Mouse (Mus musculus) cerebellum, adult 2 months (tissue): ENCODE data around the gene C2cd4d. TPM values are rescaled to one million over a fixed set of nuclear protein-coding genes. Genes with fewer than 3 reads are reported as not detected.

ENCODE experiments used
- DNase-seq, 2 experiments: peaks; one replicate each; pipeline ENCODE4 v3.0.0; 2021
- H3K27ac ChIP-seq: fragments of 200-500 bp; 2 replicates; pipeline ENCODE4 v1.5.1; 2012; ENCODE audit warnings: low read length, control low read depth, inconsistent platforms; ENCODE audit not compliant: insufficient read depth
- H3K27me3 ChIP-seq: fragments of 200-500 bp; 2 replicates; pipeline ENCODE4 v1.6.1; 2012; ENCODE audit warnings: inconsistent platforms, mild to moderate bottlenecking, low read length, moderate library complexity; ENCODE audit not compliant: control insufficient read depth, insufficient read depth
- H3K4me1 ChIP-seq: fragments of 200-500 bp; 2 replicates; pipeline ENCODE4 v1.6.1; 2011; ENCODE audit warnings: low read length; ENCODE audit not compliant: control insufficient read depth, insufficient read depth
- H3K4me3 ChIP-seq: fragments of 200-500 bp; replicated peaks from 2 replicates; pipeline ENCODE3; 2011; ENCODE audit warnings: mild to moderate bottlenecking, low read depth, low read length, control low read depth; ENCODE audit not compliant: insufficient read depth
- CTCF ChIP-seq: fragments of 200-500 bp; IDR thresholded peaks from 2 replicates; pipeline ENCODE4 v1.5.1; 2011; ENCODE audit warnings: low read depth, mild to moderate bottlenecking, control low read depth, low read length, moderate library complexity, borderline replicate concordance; ENCODE audit not compliant: insufficient read depth
- POLR2A ChIP-seq: fragments of 200-500 bp; IDR thresholded peaks from 2 replicates; pipeline ENCODE4 v1.6.1; 2011; ENCODE audit warnings: low read length, control low read depth, borderline replicate concordance; ENCODE audit not compliant: insufficient read depth
- WGBS: fragments of 180-500 bp; shearing (Covaris S2); methylation state at CpG from one replicate; pipeline ENCODE4 v1.1.7; 2018; 5-methylcytosine and 5-hydroxymethylcytosine counted together
- polyA plus RNA-seq: library from polyadenylated mRNA; depleted of rRNA; stranded (reverse); fragments of >200 nt; gene quantifications from 2 replicates; pipeline ENCODE4 v1.2.3, GENCODE M21; 2012; rRNA removed

C2cd4d gene
- polyA plus RNA-seq, 1 experiment: 3.7 TPM

GRCm38 (mm10) chr3:94404366-94405054, 42.3 kb downstream of the C2cd4d start:
- Histone ChIP-seq H3K4me1 (peaks cover 4% of the 10 kb centered on the region; the same call in 1 of the 2 replicates), H3K27me3 (no peaks in the 10 kb centered on the region), H3K27ac (no peak overlapping the region), H3K4me3 (no peak overlapping the region)
- TF ChIP-seq CTCF (no peak), POLR2A (no peak)
- 23% methylated on average over 7 of the region's 7 CpGs for WGBS
- no peak for DNase-seq

DNA sequence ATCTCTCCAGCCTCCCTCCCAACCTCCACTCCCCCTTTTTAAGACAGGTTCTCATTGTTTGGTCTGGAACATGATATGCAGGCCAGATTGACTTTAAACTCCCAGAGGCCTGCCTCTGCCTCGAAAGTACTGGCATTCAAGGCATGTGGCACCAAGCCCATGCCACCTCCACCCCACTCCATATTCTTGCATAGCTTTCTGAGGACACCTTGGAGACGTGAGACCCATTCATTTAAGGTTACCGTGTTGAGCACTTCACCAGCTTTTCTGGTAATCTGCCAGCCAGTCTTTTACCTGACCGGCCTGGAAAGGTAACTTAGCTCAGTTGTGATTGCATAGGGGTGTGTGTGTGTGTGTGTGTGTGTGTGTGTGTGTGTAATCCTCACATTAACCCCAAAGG, 43.3 kb downstream of the C2cd4d start:
- no peak for TF ChIP-seq POLR2A
- no peak for TF ChIP-seq CTCF
- no peak overlapping the region for H3K4me3 ChIP-seq
- 69% methylated on average over 4 of the region's 4 CpGs for WGBS

DNA sequence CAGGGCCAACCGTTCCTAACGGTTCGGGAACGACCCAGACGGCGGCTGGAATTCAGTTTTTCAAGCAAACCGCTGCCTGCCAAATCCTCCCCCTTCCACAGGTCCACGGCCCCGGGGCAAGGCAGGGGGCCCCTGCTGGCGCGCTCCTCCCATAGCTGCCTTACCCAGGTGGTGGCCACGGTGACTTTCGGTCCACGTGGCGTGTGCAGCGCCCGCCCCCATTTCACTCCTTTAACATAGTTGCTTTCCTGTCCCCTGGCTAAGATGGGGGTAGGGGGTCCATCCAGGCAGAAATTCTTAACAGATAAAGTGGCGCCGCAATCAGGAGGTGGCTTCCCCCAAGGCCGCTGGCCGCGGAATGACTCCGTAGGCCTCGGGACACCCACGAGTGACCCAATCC, 50.3 kb downstream of the C2cd4d start:
- TF ChIP-seq CTCF (no peak), POLR2A (no peak)
- Histone ChIP-seq H3K27ac (peak overlapping the region; percentile 49), H3K27me3 (no peaks in the 10 kb centered on the region), H3K4me1 (no peaks in the 10 kb centered on the region; the same call in 1 of the 2 replicates), H3K4me3 (peak overlapping the region; percentile 76)
- no peak for DNase-seq
- under 1% methylated on average over 25 of the region's 25 CpGs for WGBS

More for the DNA sequence above, 43.3 kb downstream of the C2cd4d start:
- Histone ChIP-seq H3K27ac (no peak overlapping the region), H3K4me1 (no peaks in the 10 kb centered on the region; the same call in 1 of the 2 replicates), H3K27me3 (no peaks in the 10 kb centered on the region)
- DNase-seq: no peak

DNA sequence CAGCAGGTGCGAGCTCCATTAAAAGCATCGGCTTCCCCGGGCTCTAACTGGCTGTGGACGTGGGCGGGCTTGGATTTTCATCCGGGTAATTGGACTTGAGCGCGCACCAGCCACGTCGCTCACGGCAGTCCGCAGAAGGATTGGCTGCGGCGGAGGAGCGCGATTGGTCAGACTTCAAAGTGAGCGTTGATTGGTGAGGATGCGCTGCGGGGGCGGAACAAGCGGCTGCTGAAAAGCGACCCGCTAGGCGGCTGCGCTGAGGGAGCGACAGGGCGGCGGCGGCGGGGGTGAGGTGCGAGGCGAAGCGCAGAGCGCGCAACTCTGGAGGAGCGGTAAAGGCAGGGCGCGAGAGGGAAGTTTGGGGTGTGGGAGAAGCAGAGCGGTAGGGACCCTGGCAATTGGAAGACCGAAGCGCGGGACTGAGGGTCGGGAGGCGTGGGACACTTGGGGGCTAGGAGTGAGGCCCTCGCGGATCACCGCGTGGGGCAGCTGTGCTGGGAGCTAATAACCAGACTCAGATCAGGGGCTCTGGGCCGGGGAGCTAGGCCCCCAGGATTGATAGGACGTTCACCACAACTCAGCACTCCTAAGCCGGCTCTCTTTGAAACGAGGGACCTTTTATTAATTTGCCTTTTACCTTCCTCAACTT, 50.9 kb downstream of the C2cd4d start, which contains the start of gene Tdrkh:
Tdrkh (plus strand) TSS at position 243 of the 649 bp plus-strand sequence.
- TF ChIP-seq CTCF (no peak), POLR2A (peak; percentile 88)
- Histone ChIP-seq H3K27ac (peak within 1 kb of the TSS; percentile 63), H3K4me3 (peak within 1 kb of the TSS; percentile 88), H3K4me1 (no peaks in the 10 kb centered on the region; the same call in 1 of the 2 replicates), H3K27me3 (no peaks in the 10 kb centered on the region)
- 3% methylated on average over 52 of the region's 52 CpGs for WGBS
- DNase-seq: peak; percentile 97 to 99

Other genes starting within 250 kb of the C2cd4d start
- not detected in 2 replicates for gene Gm10696, start 184.2 kb upstream of the C2cd4d start, polyA plus RNA-seq
- gene Gm5286, start 165.7 kb upstream of the C2cd4d start, polyA plus RNA-seq: not detected in 2 replicates
- gene Gm4778, start 98.4 kb upstream of the C2cd4d start, polyA plus RNA-seq: not detected in 2 replicates
- 33.6 and 33.8 TPM in 2 replicates for gene Them4, start 52.3 kb upstream of the C2cd4d start, polyA plus RNA-seq
- gene Them5, start 20.3 kb upstream of the C2cd4d start, polyA plus RNA-seq: not detected in 2 replicates
- gene Rorc, start 10.4 kb downstream of the C2cd4d start, polyA plus RNA-seq: 20.4 and 20.9 TPM in 2 replicates
- 6.5 and 6.6 TPM in 2 replicates for gene Lingo4, start 36.1 kb downstream of the C2cd4d start, polyA plus RNA-seq
- 21.4 and 22.8 TPM in 2 replicates for gene Tdrkh, start 50.8 kb downstream of the C2cd4d start, polyA plus RNA-seq
- 58.5 and 58.6 TPM in 2 replicates for gene Mrpl9, start 80.9 kb downstream of the C2cd4d start, polyA plus RNA-seq
- 0.15 and 0.32 TPM in 2 replicates for gene Oaz3, start 81.5 kb downstream of the C2cd4d start, polyA plus RNA-seq
- 112 and 123 TPM in 2 replicates for gene Celf3, start 115.9 kb downstream of the C2cd4d start, polyA plus RNA-seq
- gene Riiad1, start 117.9 kb downstream of the C2cd4d start, polyA plus RNA-seq: 1.3 and 1.6 TPM in 2 replicates
- gene Snx27, start 220.3 kb downstream of the C2cd4d start, polyA plus RNA-seq: 55.9 and 58.6 TPM in 2 replicates